In the genomic region with DNA sequence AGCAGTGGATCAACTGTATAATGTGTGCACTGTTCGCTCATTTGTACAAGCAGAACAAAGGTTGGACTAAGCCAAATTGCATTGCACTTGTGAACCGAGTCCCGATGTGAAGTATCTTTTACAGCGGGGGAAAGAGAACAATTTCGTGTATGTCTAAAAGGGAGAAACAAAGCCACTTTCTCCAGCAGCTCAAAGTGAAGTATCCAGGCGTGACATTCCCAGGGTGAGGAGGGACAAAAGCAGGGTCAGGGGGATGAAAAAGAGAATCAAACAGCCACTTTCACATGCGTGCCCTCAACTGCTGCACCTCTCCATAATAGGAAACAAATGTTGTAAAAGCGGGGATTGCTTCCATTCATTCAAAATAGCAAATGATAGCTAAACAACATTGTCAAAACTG, we compare ENCODE assay signal across 17 mouse cellular contexts. TPM values are rescaled to one million over a fixed set of nuclear protein-coding genes. Genes with fewer than 3 reads are reported as not detected.
DNase-seq lines count a peak whose midpoint lies in the region; ATAC-seq and TF ChIP-seq lines count a peak whose summit lies in the region.
"Had no signal": no experiment of that assay in that cellular context is flagged by ENCODE, and none has a peak within 500 bp of the region (broad histone marks: within the 10 kb centered on the region; RNA-seq: fewer than 3 reads in every experiment).

No protein-coding gene starts in this region.

- ATAC-seq in hindbrain, embryonic 11.5 days (ENCODE audit: low FRiP score), result peak; percentile 50; the same call in 1 of the 2 replicates
- no peak for ATAC-seq in hindbrain, embryonic 14.5 days (ENCODE audit: low FRiP score)
- ATAC-seq in midbrain, embryonic 14.5 days (ENCODE audit: low FRiP score, low TSS enrichment), result no peak
- ATAC-seq: intestine, postnatal 0 days; liver, postnatal 0 days had no signal

- no peak for TF ChIP-seq CTCF in brain, embryonic 14.5 days (IDR thresholded peaks at IDR 0.05; ENCODE audit: borderline replicate concordance, extremely low read depth, insufficient read depth, insufficient read length)

- no peak overlapping the region for H3K4me3 ChIP-seq in hindbrain, embryonic 11.5 days (ENCODE audit: low read depth, low read length)
- H3K4me3 ChIP-seq in hindbrain, embryonic 14.5 days (replicated peaks; ENCODE audit: low read length), result no peak overlapping the region
- no peak overlapping the region for H3K4me3 ChIP-seq in midbrain, embryonic 14.5 days (replicated peaks; ENCODE audit: low read depth, low read length)
- H3K4me3 ChIP-seq: embryonic facial prominence, embryonic 15.5 days had no signal

- H3K9ac ChIP-seq in hindbrain, embryonic 11.5 days (ENCODE audit: low read depth, low read length), result no peak overlapping the region
- no peak overlapping the region for H3K9ac ChIP-seq in hindbrain, embryonic 14.5 days
- H3K9ac ChIP-seq in midbrain, embryonic 14.5 days (replicated peaks; ENCODE audit: low read length), result no peak overlapping the region
- H3K9ac ChIP-seq: embryonic facial prominence, embryonic 15.5 days; liver, postnatal 0 days had no signal

- WGBS in hindbrain, embryonic 11.5 days, result under 1% methylated on average over 8 of the region's 8 CpGs
- WGBS in hindbrain, embryonic 14.5 days, result 2% methylated on average over 8 of the region's 8 CpGs
- under 1% methylated on average over 8 of the region's 8 CpGs for WGBS in midbrain, embryonic 14.5 days

- peak; percentile 78 for DNase-seq in hindbrain, embryonic 11.5 days (ENCODE audit: low spot score)
- no peak for DNase-seq in hindbrain, embryonic 14.5 days (ENCODE audit: low spot score)
- DNase-seq in brain, embryonic 14.5 days (ENCODE audit: low read depth), result peak; percentile 82
- peak; percentile 79 for DNase-seq in embryo, embryonic 9.5 days (ENCODE audit: extremely low spot score)
- DNase-seq in midbrain, embryonic 14.5 days, result peak; percentile 69
- no peak for DNase-seq in testis, postnatal 10 days (ENCODE audit: low spot score)
- DNase-seq in testis, postnatal 14 days (ENCODE audit: low spot score), result no peak
- DNase-seq: adrenal gland, postnatal 25 days; heart, adult 18-20 months; kidney, postnatal 25 days; liver, postnatal 0 days; lung, postnatal 4 days had no signal

- H3K9me3 ChIP-seq in hindbrain, embryonic 11.5 days (ENCODE audit: control insufficient read depth, low read length), result no peaks in the 10 kb centered on the region
- no peaks in the 10 kb centered on the region for H3K9me3 ChIP-seq in hindbrain, embryonic 14.5 days (ENCODE audit: control insufficient read depth, low read length)
- H3K9me3 ChIP-seq in midbrain, embryonic 14.5 days (ENCODE audit: control insufficient read depth, low read length), result no peaks in the 10 kb centered on the region
- H3K9me3 ChIP-seq: embryonic facial prominence, embryonic 15.5 days; G1E had no signal

- H3K36me3 ChIP-seq in hindbrain, embryonic 11.5 days (ENCODE audit: control insufficient read depth, insufficient read depth, low read length), result no peaks in the 10 kb centered on the region
- H3K36me3 ChIP-seq in hindbrain, embryonic 14.5 days (replicated peaks; ENCODE audit: control insufficient read depth, insufficient read depth), result no peaks in the 10 kb centered on the region
- no peaks in the 10 kb centered on the region for H3K36me3 ChIP-seq in midbrain, embryonic 14.5 days (ENCODE audit: control insufficient read depth, insufficient read depth, low read length)
- H3K36me3 ChIP-seq: embryonic facial prominence, embryonic 15.5 days; G1E had no signal

- H3K27me3 ChIP-seq in hindbrain, embryonic 11.5 days (ENCODE audit: control insufficient read depth, insufficient read depth, low read length), result peaks cover 67% of the 10 kb centered on the region
- peaks cover 99% of the 10 kb centered on the region for H3K27me3 ChIP-seq in hindbrain, embryonic 14.5 days (ENCODE audit: control insufficient read depth, insufficient read depth, low read length)
- peaks cover 76% of the 10 kb centered on the region for H3K27me3 ChIP-seq in midbrain, embryonic 14.5 days (ENCODE audit: control insufficient read depth, insufficient read depth, low read length)

- peaks cover 26% of the 10 kb centered on the region for H3K4me1 ChIP-seq in hindbrain, embryonic 11.5 days (replicated peaks; ENCODE audit: control insufficient read depth, insufficient read depth, low read length)
- H3K4me1 ChIP-seq in hindbrain, embryonic 14.5 days (replicated peaks; ENCODE audit: control insufficient read depth, insufficient read depth, low read length), result no peaks in the 10 kb centered on the region
- H3K4me1 ChIP-seq in midbrain, embryonic 14.5 days (ENCODE audit: control insufficient read depth, insufficient read depth, low read length), result peaks cover 26% of the 10 kb centered on the region

- no peak overlapping the region for H3K27ac ChIP-seq in hindbrain, embryonic 11.5 days (ENCODE audit: low read depth, low read length)
- no peak overlapping the region for H3K27ac ChIP-seq in hindbrain, embryonic 14.5 days
- no peak overlapping the region for H3K27ac ChIP-seq in midbrain, embryonic 14.5 days (replicated peaks; ENCODE audit: low read depth, low read length)
- H3K27ac ChIP-seq: embryonic facial prominence, embryonic 15.5 days had no signal

- H3K4me2 ChIP-seq in hindbrain, embryonic 11.5 days (replicated peaks; ENCODE audit: low read depth, low read length), result no peak overlapping the region; the same call in 1 of the 2 replicates
- H3K4me2 ChIP-seq in hindbrain, embryonic 14.5 days (replicated peaks), result no peak overlapping the region
- H3K4me2 ChIP-seq in midbrain, embryonic 14.5 days (ENCODE audit: low read length), result peak overlapping the region; percentile 64
- H3K4me2 ChIP-seq: embryonic facial prominence, embryonic 15.5 days had no signal

- no peak for TF ChIP-seq POLR2A in brain, embryonic 14.5 days (IDR thresholded peaks at IDR 0.05; ENCODE audit: borderline replicate concordance, extremely low read depth, insufficient read depth, insufficient read length, poor library complexity, severe bottlenecking)

RNA-seq across cellular contexts. Expression of gene Foxb1, which starts 5.6 kb away (rescaled TPM):
- polyA plus RNA-seq in hindbrain, embryonic 11.5 days (2014; fragmentation: Nextera tagmentation; extraction: Ambion mirVana), result 3.1 and 3.8 TPM in 2 replicates
- 5.2 and 6.1 TPM in 2 replicates for polyA plus RNA-seq in hindbrain, embryonic 14.5 days (2014; fragmentation: Nextera tagmentation; extraction: Ambion mirVana)
- 10.1 and 14.1 TPM in 2 replicates for polyA plus RNA-seq in brain, embryonic 14.5 days (2012; rRNA removed)
- polyA plus RNA-seq in midbrain, embryonic 14.5 days (2014; fragmentation: Nextera tagmentation; extraction: Ambion mirVana), result 9.9 and 10.7 TPM in 2 replicates
- polyA plus RNA-seq: embryonic facial prominence, embryonic 15.5 days; G1E; heart, postnatal 0 days; intestine, postnatal 0 days; liver, postnatal 0 days; stomach, embryonic 14.5 days had no signal

Comparison
In these comparisons a context has a peak if more than half of its experiments do, and no peak if none do; other contexts are left out.
1. DNase-seq: peak in hindbrain, embryonic 11.5 days (single experiment), brain, embryonic 14.5 days (single experiment), embryo, embryonic 9.5 days (single experiment) and midbrain, embryonic 14.5 days (single experiment); none in hindbrain, embryonic 14.5 days (single experiment), testis, postnatal 10 days (single experiment) and testis, postnatal 14 days (single experiment).